In genomic region chr5:54033217-54033616, GRCm38 (mm10) we compare ENCODE assay signal across 26 mouse cellular contexts.
"Had no signal": no experiment of that assay in that cellular context is flagged by ENCODE, and none has a peak within 500 bp of the region (broad histone marks: within the 10 kb centered on the region; RNA-seq: fewer than 3 reads in every experiment).

No protein-coding gene starts in this region.

- H3K9ac ChIP-seq: heart, embryonic 12.5 days; hindbrain, embryonic 13.5 days; hindbrain, embryonic 15.5 days; kidney, embryonic 15.5 days; limb, embryonic 13.5 days; limb, embryonic 15.5 days; liver, embryonic 12.5 days; liver, embryonic 14.5 days had no signal

- H3K27ac ChIP-seq: heart, embryonic 10.5 days; hindbrain, embryonic 13.5 days; hindbrain, embryonic 15.5 days; kidney, embryonic 15.5 days; kidney, postnatal 0 days; limb, embryonic 13.5 days; limb, embryonic 15.5 days; liver, embryonic 12.5 days; liver, embryonic 14.5 days had no signal

- ATAC-seq: inflammation-experienced regulatory T-cells, adult 6 months; intestine, embryonic 16.5 days; liver, embryonic 12.5 days had no signal

- DNase-seq: gastrocnemius, adult 2 months; gastrocnemius, postnatal 10 days; gastrocnemius, postnatal 25 days; heart, adult 18-20 months; heart, postnatal 10 days; heart, postnatal 4 days; kidney, adult 11 months; kidney, adult 2 months; kidney, adult 9 months; kidney, postnatal 14 days; kidney, postnatal 36 days; layer of hippocampus, adult 9-11 months; layer of hippocampus, postnatal 36 days; left cerebral cortex, postnatal 4 days had no signal

- H3K4me1 ChIP-seq: hindbrain, embryonic 13.5 days had no signal

- H3K9me3 ChIP-seq: heart, embryonic 10.5 days; heart, embryonic 12.5 days; hindbrain, embryonic 13.5 days; hindbrain, embryonic 15.5 days; kidney, embryonic 15.5 days; limb, embryonic 13.5 days; limb, embryonic 15.5 days; liver, embryonic 12.5 days had no signal

- H3K4me2 ChIP-seq: heart, embryonic 12.5 days; hindbrain, embryonic 13.5 days; hindbrain, embryonic 15.5 days; kidney, embryonic 15.5 days; limb, embryonic 13.5 days; limb, embryonic 15.5 days; liver, embryonic 12.5 days had no signal

- H3K4me3 ChIP-seq: gastrocnemius, adult 2 months; heart, embryonic 10.5 days; heart, embryonic 12.5 days; hindbrain, embryonic 13.5 days; hindbrain, embryonic 15.5 days; kidney, embryonic 15.5 days; limb, embryonic 13.5 days; limb, embryonic 15.5 days; liver, embryonic 12.5 days had no signal

- H3K36me3 ChIP-seq: heart, embryonic 10.5 days; heart, embryonic 12.5 days; hindbrain, embryonic 13.5 days; hindbrain, embryonic 15.5 days; kidney, embryonic 15.5 days; limb, embryonic 13.5 days; limb, embryonic 15.5 days; liver, embryonic 12.5 days had no signal

- H3K27me3 ChIP-seq: heart, embryonic 12.5 days; hindbrain, embryonic 13.5 days; hindbrain, embryonic 15.5 days; kidney, embryonic 15.5 days; limb, embryonic 13.5 days; limb, embryonic 15.5 days; liver, embryonic 12.5 days had no signal
